Mouse (Mus musculus) R1 (cell line): ENCODE measurements around the gene Lcn12.

Experiments
- DNase-seq: peaks from one replicate; pipeline ENCODE4 v3.0.0-alpha.2; 2018; ENCODE audit warnings: low read depth, low spot score

Gene Lcn12

DNA sequence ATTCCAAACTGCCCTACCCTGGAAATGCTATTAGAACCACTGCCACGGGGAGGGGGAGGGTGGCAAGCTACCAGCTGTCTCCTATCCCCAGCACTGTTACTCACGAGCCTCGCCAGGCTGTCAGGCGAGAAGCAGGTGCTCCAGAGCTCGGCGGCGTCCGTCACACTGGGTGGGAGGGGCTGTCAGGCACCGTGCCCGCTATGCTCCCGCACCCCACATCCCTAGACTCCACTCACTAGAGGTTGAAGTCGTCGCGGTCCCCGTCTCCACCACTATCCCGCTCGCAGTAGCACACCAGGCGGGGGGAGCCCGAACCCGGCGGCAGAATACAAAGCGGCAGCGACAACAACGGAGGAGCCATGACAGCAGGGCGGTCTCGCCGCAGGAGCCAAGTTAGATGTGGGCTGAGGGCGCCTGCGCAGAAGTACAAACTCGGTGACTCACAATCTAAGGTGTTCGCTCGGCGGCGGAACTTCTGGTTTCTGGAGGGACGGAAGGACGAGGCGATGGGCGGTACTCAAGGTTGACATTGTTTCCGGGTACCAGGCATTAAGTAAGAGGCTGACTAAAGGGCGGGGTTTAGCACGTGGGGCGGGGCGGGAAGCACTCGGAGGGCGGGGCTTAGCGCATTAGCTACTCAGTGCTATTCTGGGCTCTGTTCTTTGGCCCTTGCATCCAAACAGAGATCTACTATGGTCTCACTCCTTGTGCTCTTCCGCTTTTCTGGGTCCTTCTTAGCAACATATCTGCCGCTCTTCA, 33.0 kb downstream of the Lcn12 start, which contains the start of gene Paxx:
Gene Paxx (minus strand): TSS at position 544 of the 759 bp plus-strand sequence.
- peak; percentile 99 for DNase-seq

DNA sequence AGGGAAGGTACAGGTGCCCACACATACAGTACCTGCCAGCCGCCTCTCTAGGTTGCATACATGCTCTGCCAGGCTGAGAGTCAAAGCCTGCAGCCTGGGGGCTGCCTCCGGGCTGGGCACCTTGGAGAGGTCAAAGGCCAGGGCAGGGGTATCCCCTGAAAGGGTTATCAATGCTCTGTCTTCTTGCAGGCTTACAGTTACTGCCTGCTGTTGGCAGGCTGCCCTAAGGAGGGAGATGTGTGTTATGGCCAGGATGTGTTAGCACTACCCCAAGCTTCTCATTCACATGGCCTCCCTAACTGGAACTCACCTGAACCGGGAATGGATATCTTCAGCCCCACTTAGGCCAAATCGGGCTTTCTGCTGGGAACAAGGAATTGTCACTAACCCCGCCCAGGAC, 33.6 kb downstream of the Lcn12 start:
- no peak for DNase-seq

DNA sequence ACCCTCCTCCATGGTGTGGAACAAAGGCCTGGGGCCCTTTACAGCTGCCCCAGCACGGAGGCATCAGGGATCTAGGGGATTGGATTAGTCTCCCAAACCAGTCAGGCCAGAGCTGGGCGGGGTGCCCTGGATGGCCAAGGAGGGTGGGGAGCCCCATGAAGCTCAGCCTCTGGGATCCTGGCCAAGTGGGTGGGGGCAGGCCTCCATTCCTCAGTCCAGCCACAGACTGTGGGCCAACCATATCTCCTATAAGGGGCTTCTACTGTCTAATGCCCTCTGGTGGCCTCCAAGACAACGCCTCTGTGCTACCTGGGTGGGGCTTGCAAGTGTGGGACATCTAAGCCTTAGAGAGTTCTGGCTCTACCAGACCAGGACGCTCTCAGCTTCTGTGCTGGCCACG, 34.8 kb downstream of the Lcn12 start:
- no peak for DNase-seq

DNA sequence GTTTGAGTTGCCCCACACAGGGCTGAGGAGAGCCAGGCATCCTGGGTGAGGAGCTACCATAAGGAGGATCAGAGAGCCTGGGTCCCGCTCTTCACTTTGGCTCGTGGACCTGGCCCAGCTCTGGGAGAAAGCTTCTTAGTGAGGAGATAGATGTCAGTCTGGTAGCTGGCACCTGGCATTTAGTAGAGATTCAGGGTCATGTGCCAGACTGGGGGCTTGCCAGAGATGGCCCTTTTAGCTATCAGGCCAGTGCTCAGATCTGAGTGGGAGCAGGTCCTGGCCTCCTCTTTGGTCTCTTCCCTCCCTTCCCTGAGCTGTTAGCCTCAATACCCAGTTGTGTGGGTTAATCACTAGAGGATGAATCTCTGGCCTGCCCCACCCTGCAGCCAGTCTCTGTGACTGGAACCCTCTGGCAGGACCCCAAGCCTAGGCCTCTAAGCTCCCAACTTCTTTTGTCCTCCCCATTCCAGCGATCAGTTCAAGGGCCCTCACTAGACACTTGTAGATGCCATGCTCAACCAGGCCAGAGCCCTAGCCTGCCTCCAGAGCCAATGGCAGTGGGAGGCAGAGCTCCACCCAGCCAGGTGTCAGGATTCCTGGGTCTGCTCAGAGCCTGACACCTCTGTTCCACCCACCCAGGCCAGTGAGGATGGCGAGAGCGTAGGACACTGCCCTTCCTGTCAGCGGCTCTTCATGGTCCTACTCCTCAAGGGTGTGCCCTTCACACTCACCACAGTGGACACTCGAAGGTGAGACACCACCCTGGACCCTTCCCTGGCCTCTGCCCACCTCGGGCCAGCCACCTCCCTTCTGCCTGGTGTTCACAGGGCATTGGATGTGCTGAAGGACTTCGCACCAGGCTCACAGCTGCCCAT, 36.5 kb downstream of the Lcn12 start:
- DNase-seq = no peak

DNA sequence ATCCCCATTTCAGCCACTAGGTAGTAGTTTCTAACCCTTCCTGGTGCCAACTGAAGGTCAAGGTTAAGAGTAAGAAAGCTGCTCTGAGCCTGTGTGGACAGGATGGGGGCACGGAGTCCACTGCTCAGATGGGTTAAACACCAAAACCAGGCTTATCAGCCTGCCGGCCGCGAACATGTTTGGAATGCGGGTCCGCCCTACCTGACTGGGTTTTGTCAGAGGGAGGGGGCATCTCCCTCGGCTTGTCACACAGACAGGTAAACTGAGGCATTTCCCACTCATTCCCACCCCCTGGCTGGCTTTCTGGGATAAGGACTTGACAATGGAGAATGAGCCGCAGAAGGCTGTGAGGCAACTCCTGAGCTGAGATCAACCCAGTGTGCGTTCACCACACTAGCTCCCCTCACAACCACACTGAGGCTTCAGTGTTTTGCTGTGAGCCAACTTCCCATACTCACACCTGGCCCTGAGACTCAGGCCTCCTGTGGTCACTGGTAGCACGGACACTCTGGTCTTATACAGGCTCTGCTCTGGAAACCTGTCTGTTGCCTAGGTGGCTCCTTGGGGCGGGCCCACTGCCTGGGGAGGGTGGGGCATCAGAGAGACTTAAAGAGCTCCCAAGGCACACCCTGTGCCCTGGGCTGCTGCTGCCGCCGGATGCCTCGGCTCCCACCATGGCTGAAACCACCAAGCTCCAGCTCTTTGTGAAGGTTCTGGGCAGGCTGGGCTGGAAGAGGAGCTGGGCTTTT, 37.3 kb downstream of the Lcn12 start, which contains the start of gene Clic3:
Gene Clic3 (plus strand): TSS at position 634 of the 749 bp plus-strand sequence.
- DNase-seq = peak; percentile 42

DNA sequence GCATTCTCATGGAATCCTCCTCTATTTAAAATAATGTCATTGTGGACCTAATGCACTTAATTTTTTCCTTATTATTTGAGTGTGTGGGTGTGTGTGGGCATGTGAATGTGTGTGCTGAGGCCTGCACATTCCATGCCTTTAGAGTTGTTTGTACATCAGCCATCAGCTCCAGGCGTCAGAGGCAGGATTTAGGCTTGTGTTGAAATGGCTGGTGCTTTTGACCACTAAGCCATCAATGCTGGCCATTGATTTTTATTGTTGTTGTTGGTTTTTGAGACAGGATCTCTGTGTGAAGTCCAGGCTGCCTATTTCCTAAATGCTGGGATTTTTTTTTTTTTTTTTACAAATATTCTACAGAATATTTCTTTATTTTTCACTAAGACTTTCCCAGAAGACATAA, 40.8 kb downstream of the Lcn12 start:
- DNase-seq = no peak

DNA sequence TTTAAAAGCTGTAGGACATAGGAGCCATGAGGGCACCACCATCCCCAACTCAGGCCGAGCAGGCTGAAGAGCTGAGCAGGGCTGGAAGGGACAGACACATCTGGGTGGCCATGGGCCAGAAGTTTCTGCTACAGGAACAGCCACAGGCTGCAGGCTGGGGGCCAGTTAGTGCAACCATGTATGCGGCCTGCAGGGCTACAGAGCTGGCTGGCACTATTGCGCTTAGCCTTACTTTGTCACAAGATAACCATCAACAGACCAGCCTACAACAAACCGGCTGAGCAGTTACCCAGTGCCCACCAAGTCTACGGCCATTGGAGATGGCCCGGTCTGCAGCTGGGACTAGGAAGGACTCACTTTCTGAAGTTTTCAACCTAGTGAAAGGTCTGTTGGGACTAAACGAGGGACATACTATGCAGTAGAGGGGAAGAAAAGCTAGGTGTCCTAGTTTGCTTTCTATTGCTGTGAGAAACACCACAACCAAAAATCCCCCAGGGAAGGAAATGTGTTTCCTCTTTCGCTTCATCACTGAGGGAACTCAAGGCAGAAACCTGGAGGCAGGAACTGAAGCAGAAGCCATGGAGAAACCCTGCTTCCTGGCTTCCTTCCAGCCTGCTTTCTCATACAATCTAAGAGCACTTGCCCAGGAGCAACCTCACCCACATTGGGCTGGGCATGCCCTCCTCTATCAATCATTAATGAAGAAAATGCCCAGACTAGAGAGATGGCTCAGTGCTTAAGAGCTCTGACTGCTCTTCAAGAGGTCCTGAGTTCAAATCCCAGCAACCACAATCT, 42.7 kb downstream of the Lcn12 start:
- DNase-seq = no peak

DNA sequence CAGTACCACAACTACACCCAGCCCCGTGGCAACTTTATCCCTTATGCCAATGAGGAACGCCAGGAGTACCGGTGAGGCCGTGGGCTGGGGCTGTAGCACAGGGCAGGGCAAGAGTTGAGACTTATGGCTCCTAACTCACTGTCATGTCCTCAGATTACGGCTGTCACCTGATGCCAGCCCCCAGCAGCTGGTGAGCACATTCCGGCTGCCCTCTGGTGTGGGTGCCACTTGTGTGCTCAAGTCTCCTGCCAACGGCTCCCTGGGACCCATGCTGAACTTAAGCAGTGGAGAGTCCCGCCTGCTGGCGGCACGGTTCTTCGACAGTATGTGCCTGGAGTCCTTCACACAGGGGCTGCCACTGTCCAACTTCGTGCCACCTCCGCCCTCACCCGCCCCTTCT, 51.0 kb downstream of the Lcn12 start:
- DNase-seq = no peak

DNA sequence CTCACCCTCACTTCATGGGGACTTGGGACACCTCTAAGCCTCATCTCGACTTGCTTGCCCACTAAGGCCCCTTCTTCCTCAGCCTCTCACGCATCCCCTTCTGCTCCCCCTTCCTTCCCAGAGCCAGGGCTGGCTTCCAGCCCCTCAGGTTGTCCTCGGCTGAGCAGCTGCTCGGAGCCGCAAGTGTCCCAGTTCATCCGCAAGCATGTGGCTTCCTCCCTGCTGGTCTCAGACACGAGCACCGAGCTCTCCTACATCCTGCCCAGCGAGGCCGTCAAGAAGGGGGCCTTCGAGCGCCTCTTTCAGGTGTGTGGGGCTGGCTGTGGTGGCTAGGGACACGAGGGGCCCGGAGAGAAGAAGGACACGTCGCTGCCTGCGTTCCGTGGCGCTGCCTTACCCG, 52.6 kb downstream of the Lcn12 start:
- no peak for DNase-seq
